9 mouse cellular contexts compared by ENCODE assay signal in genomic region chr4:141573359-141573966, GRCm38 (mm10). TPM values are rescaled to one million over a fixed set of nuclear protein-coding genes. Genes with fewer than 3 reads are reported as not detected.
A peak's percentile ranks its signal among the peaks of the same experiment; 100 is the strongest.
DNase-seq lines count a peak whose midpoint lies in the region; ATAC-seq and TF ChIP-seq lines count a peak whose summit lies in the region.
"Had no signal": no experiment of that assay in that cellular context is flagged by ENCODE, and none has a peak within 500 bp of the region (broad histone marks: within the 10 kb centered on the region; RNA-seq: fewer than 3 reads in every experiment).

No protein-coding gene starts in this region.

- ATAC-seq in neutrophil, adult 5-6 weeks (ENCODE audit: extremely low read depth, insufficient number of reproducible peaks, low FRiP score, poor library complexity, severe bottlenecking) = peak; percentile 49
- ATAC-seq in midbrain, embryonic 16.5 days = no peak

- DNase-seq in heart, adult 9 months (ENCODE audit: low spot score in 2 of 2) = peak; percentile 42 to 49
- DNase-seq in heart, adult 8-10 months (ENCODE audit: low spot score) = no peak
- DNase-seq in kidney, postnatal 10 days = peak; percentile 75
- DNase-seq in layer of hippocampus, postnatal 14 days (ENCODE audit: low spot score in 2 of 2) = no peak
- no peak for DNase-seq in neural tube, embryonic 10.5 days (ENCODE audit: extremely low spot score, low spot score)

- WGBS in midbrain, embryonic 16.5 days = 70% methylated on average over 6 of the region's 6 CpGs

- H3K27ac ChIP-seq in cortical plate, adult 2 months (ENCODE audit: insufficient read depth, low read length) = 0 out of 2 replicates have a peak overlapping the region, but pooled peaks have one; percentile 37
- no peak overlapping the region for H3K27ac ChIP-seq in midbrain, embryonic 16.5 days (ENCODE audit: low read length)

- H3K4me2 ChIP-seq in midbrain, embryonic 16.5 days (ENCODE audit: low read length) = no peak overlapping the region

- no peaks in the 10 kb centered on the region for H3K27me3 ChIP-seq in midbrain, embryonic 16.5 days (ENCODE audit: control insufficient read depth, insufficient read depth, low read depth, low read length)

- no peak overlapping the region for H3K9ac ChIP-seq in midbrain, embryonic 16.5 days (ENCODE audit: low read depth, low read length)

- no peaks in the 10 kb centered on the region for H3K4me1 ChIP-seq in cortical plate, adult 2 months (ENCODE audit: control insufficient read depth, insufficient read depth, low read length)
- H3K4me1 ChIP-seq in midbrain, embryonic 16.5 days (ENCODE audit: control insufficient read depth, insufficient read depth, low read length) = no peaks in the 10 kb centered on the region

- H3K9me3 ChIP-seq in midbrain, embryonic 16.5 days (replicated peaks; ENCODE audit: control insufficient read depth, low read length, poor library complexity, severe bottlenecking) = no peaks in the 10 kb centered on the region

- TF ChIP-seq POLR2A in cortical plate, adult 2 months (IDR thresholded peaks at IDR 0.05; ENCODE audit: extremely low read depth, insufficient read depth, low read length) = no peak

- H3K36me3 ChIP-seq in midbrain, embryonic 16.5 days (ENCODE audit: control insufficient read depth, insufficient read depth, low read length) = peaks cover 4% of the 10 kb centered on the region; the same call in 1 of the 2 replicates

- no peak overlapping the region for H3K4me3 ChIP-seq in cortical plate, adult 2 months (ENCODE audit: insufficient read depth, low read length)
- H3K4me3 ChIP-seq in midbrain, embryonic 16.5 days (ENCODE audit: low read depth, low read length) = no peak overlapping the region

- TF ChIP-seq CTCF in cortical plate, adult 2 months (IDR thresholded peaks at IDR 0.05; ENCODE audit: extremely low read depth, insufficient read depth, low read length) = no peak

RNA-seq across cellular contexts. Expression of gene Fblim1, which starts 32.4 kb away (rescaled TPM):
- total RNA-seq in heart, adult 8-10 months (2022) = 100 to 1,000 TPM; 221 to 281 (median 251) TPM
- 1.0 and 1.3 TPM in 2 replicates for polyA plus RNA-seq in cortical plate, adult 2 months (2012; rRNA removed)
- 0.12 TPM in 1 of 2 replicates, not detected in the other for total RNA-seq in neutrophil, adult 5-6 weeks (2017)
- 1 to 10 TPM; 2.4 TPM for total RNA-seq in layer of hippocampus, postnatal 14 days (2021)
- polyA plus RNA-seq in midbrain, embryonic 16.5 days (2015; fragmentation: Nextera tagmentation; extraction: Ambion mirVana) = 35.6 and 37.8 TPM in 2 replicates
- total RNA-seq: MEL had no signal

RNA-seq across cellular contexts. Expression of gene Spen, which starts 35.1 kb away (rescaled TPM):
- total RNA-seq in heart, adult 8-10 months (2022) = 10 to 100 TPM; 29.2 to 32.2 (median 30.1) TPM
- polyA plus RNA-seq in cortical plate, adult 2 months (2012; rRNA removed) = 12.4 and 13.0 TPM in 2 replicates
- total RNA-seq in neutrophil, adult 5-6 weeks (2017) = 40.5 and 54.9 TPM in 2 replicates
- total RNA-seq in layer of hippocampus, postnatal 14 days (2021) = 10 to 100 TPM; 59.3 to 60.0 TPM
- 13.6 and 19.2 TPM in 2 replicates for polyA plus RNA-seq in midbrain, embryonic 16.5 days (2015; fragmentation: Nextera tagmentation; extraction: Ambion mirVana)

RNA-seq across cellular contexts. Expression of gene Tmem82, which starts 45.0 kb away (rescaled TPM):
- 10 to 100 TPM; 15.0 to 19.3 (median 16.5) TPM for total RNA-seq in heart, adult 8-10 months (2022)
- 0.40 and 0.68 TPM in 2 replicates for polyA plus RNA-seq in cortical plate, adult 2 months (2012; rRNA removed)
- total RNA-seq in neutrophil, adult 5-6 weeks (2017) = not detected in 2 replicates
- 1 to 10 TPM in 1 of 2 experiments, under 1 TPM in 1; 0.35 to 1.6 TPM for total RNA-seq in layer of hippocampus, postnatal 14 days (2021)
- polyA plus RNA-seq in midbrain, embryonic 16.5 days (2015; fragmentation: Nextera tagmentation; extraction: Ambion mirVana) = 0.14 and 0.43 TPM in 2 replicates
- total RNA-seq: MEL had no signal

RNA-seq across cellular contexts. Expression of gene Slc25a34, which starts 50.2 kb away (rescaled TPM):
- 100 to 1,000 TPM; 124 to 157 (median 144) TPM for total RNA-seq in heart, adult 8-10 months (2022)
- 6.5 and 6.7 TPM in 2 replicates for polyA plus RNA-seq in cortical plate, adult 2 months (2012; rRNA removed)
- total RNA-seq in neutrophil, adult 5-6 weeks (2017) = 0.23 and 0.25 TPM in 2 replicates
- 1 to 10 TPM; 2.2 to 3.6 TPM for total RNA-seq in layer of hippocampus, postnatal 14 days (2021)
- 0.27 and 0.45 TPM in 2 replicates for polyA plus RNA-seq in midbrain, embryonic 16.5 days (2015; fragmentation: Nextera tagmentation; extraction: Ambion mirVana)
- total RNA-seq: MEL had no signal

Comparison
In these comparisons a context has a peak if more than half of its experiments do, and no peak if none do; other contexts are left out.
1. DNase-seq: peak in heart, adult 9 months (2 of 2) and kidney, postnatal 10 days (single experiment); none in heart, adult 8-10 months (single experiment), layer of hippocampus, postnatal 14 days (0 of 2) and neural tube, embryonic 10.5 days (single experiment).
2. RNA of gene Fblim1, which starts 32.4 kb away (total RNA-seq): 221 to 281 TPM in heart, adult 8-10 months; 2.4 TPM in layer of hippocampus, postnatal 14 days and 0.12 TPM in neutrophil, adult 5-6 weeks; every median in the first group is over 10 times any median in the second.
3. RNA of gene Tmem82, which starts 45.0 kb away (total RNA-seq): 15.0 to 19.3 TPM in heart, adult 8-10 months; 0.35 to 1.6 TPM in layer of hippocampus, postnatal 14 days and not detected in neutrophil, adult 5-6 weeks; every median in the first group is over 4 times any median in the second.